Mouse (Mus musculus): ENCODE results near the gene Ankfy1.

DNA sequence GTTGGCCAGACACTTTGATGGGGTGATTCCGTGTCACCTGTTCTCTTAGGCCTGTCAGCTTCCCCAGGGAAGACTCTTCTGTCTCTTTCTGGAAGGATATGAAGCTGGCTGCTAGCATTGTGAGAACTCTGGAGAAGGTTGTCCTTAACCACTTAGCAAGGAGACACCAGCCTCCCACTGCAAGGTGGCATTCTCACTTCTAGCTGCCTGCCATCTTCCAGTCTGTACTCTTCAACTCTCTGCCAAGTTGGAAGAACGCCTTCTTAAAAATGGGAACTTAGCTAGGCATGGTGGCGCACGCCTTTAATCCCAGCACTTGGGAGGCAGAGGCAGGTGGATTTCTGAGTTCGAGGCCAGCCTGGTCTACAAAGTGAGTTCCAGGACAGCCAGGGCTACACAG lies 123.9 kb downstream of the Ankfy1 start:
- TF ChIP-seq CTCF (IDR thresholded peaks at IDR 0.05; ENCODE audit: low read depth) (no peak), EP300 (IDR thresholded peaks at IDR 0.05; ENCODE audit: low read depth) (no peak)
